Mouse (Mus musculus) lung, postnatal 14 days (tissue): Measurements from ENCODE around the gene Ptges3.

Source experiments
- DNase-seq: peaks from one replicate; pipeline ENCODE4 v3.0.0; 2021

Gene Ptges3

GRCm38 (mm10) chr10:128092506-128093495 lies 34.0 kb downstream of the Ptges3 start:
- DNase-seq = peak; percentile 88

- peak; percentile 27 for DNase-seq
Measured at GRCm38 (mm10) chr10:128093496-128094294, 34.9 kb downstream of the Ptges3 start.

GRCm38 (mm10) chr10:128094340-128094968 lies 35.7 kb downstream of the Ptges3 start:
- DNase-seq = peak; percentile 92

- DNase-seq = no peak
Measured at GRCm38 (mm10) chr10:128095003-128095636, 36.4 kb downstream of the Ptges3 start.

GRCm38 (mm10) chr10:128096313-128096692 lies 37.5 kb downstream of the Ptges3 start:
- no peak for DNase-seq

- DNase-seq = peak; percentile 85
Measured at GRCm38 (mm10) chr10:128096693-128097586, 38.2 kb downstream of the Ptges3 start.

- peak; percentile 67 for DNase-seq
Measured at GRCm38 (mm10) chr10:128097587-128097971, 38.8 kb downstream of the Ptges3 start.

- DNase-seq = no peak
Measured at GRCm38 (mm10) chr10:128110103-128110761, 51.5 kb downstream of the Ptges3 start.

- no peak for DNase-seq
Measured at GRCm38 (mm10) chr10:128111227-128111626, 52.5 kb downstream of the Ptges3 start.

GRCm38 (mm10) chr10:128123833-128124232 lies 65.1 kb downstream of the Ptges3 start:
- DNase-seq = no peak

GRCm38 (mm10) chr10:128124831-128125230 lies 66.1 kb downstream of the Ptges3 start:
- no peak for DNase-seq

GRCm38 (mm10) chr10:128125951-128126350 lies 67.2 kb downstream of the Ptges3 start:
- DNase-seq = no peak
